Mouse (Mus musculus) bone marrow macrophage, adult 2 months (primary cell): ENCODE measurements around the gene Dnajc24.

Source experiments
- CTCF ChIP-seq: IDR thresholded peaks from 2 replicates; pipeline ENCODE4 v1.5.1; 2012; ENCODE audit warnings: low read depth, mild to moderate bottlenecking, low read length, moderate library complexity
- POLR2A ChIP-seq: IDR thresholded peaks from 2 replicates; pipeline ENCODE4 v1.6.1; 2012; ENCODE audit warnings: mild to moderate bottlenecking, low read depth, low read length, borderline replicate concordance

GRCm38 (mm10) chr2:105950131-105950530 lies 53.2 kb downstream of the Dnajc24 start:
- TF ChIP-seq CTCF (no peak), POLR2A (no peak)
